Mouse (Mus musculus) hindlimb bud, embryonic 11.5 days (tissue): ENCODE results near the gene Il3ra.

ENCODE experiments used
- DNase-seq: peaks from one replicate; pipeline ENCODE4 v3.0.0-alpha.2; 2012; ENCODE audit warnings: low read depth, low spot score; ENCODE audit errors: extremely low spot score

Il3ra gene

GRCm38 (mm10) chr14:14345948-14346812 lies at the start of gene Il3ra:
Gene Il3ra, plus strand, starts transcription at chr14:14346275.
- no peak for DNase-seq

- no peak for DNase-seq
Observed at GRCm38 (mm10) chr14:14308938-14309337, 37.1 kb upstream of the Il3ra start.

- DNase-seq: no peak
Observed at GRCm38 (mm10) chr14:14309416-14309815, 36.7 kb upstream of the Il3ra start.

- no peak for DNase-seq
Observed at GRCm38 (mm10) chr14:14322528-14322927, 23.5 kb upstream of the Il3ra start, which contains the start of gene Olfr31. Gene Olfr31, plus strand, starts transcription at chr14:14322828.

- DNase-seq: no peak
Observed at GRCm38 (mm10) chr14:14345113-14345871, 783 bp upstream of the Il3ra start.

- DNase-seq: no peak
Observed at GRCm38 (mm10) chr14:14346813-14347100, 682 bp downstream of the Il3ra start.

GRCm38 (mm10) chr14:14347151-14347835 lies 1.2 kb downstream of the Il3ra start:
- DNase-seq: no peak

GRCm38 (mm10) chr14:14347836-14348621 lies 2.0 kb downstream of the Il3ra start:
- no peak for DNase-seq

GRCm38 (mm10) chr14:14348674-14349401 lies 2.8 kb downstream of the Il3ra start:
- no peak for DNase-seq

GRCm38 (mm10) chr14:14349485-14350262 lies 3.6 kb downstream of the Il3ra start:
- DNase-seq: no peak

- no peak for DNase-seq
Observed at GRCm38 (mm10) chr14:14350263-14351147, 4.4 kb downstream of the Il3ra start.

- DNase-seq: no peak
Observed at GRCm38 (mm10) chr14:14351148-14351455, 5.0 kb downstream of the Il3ra start.

- DNase-seq: no peak
Observed at GRCm38 (mm10) chr14:14351721-14352590, 5.9 kb downstream of the Il3ra start.

- no peak for DNase-seq
Observed at GRCm38 (mm10) chr14:14352606-14353005, 6.5 kb downstream of the Il3ra start.

GRCm38 (mm10) chr14:14353081-14353732 lies 7.1 kb downstream of the Il3ra start:
- DNase-seq: no peak

- DNase-seq: no peak
Observed at GRCm38 (mm10) chr14:14353740-14354510, 7.8 kb downstream of the Il3ra start.
